Mouse (Mus musculus) cerebellum, adult 2 months (tissue): ENCODE measurements at regions not wholly inside any gene's neighbourhood (a gene's known extent, or its start where the extent isn't known, plus 50 kb on each side); places are given as distances from the start of the nearest gene placed in this dataset.

Experiments
- CTCF ChIP-seq: fragments of 200-500 bp; IDR thresholded peaks from 2 replicates; pipeline ENCODE4 v1.5.1; 2011; ENCODE audit warnings: low read depth, mild to moderate bottlenecking, control low read depth, low read length, moderate library complexity, borderline replicate concordance; ENCODE audit not compliant: insufficient read depth
- POLR2A ChIP-seq: fragments of 200-500 bp; IDR thresholded peaks from 2 replicates; pipeline ENCODE4 v1.6.1; 2011; ENCODE audit warnings: low read length, control low read depth, borderline replicate concordance; ENCODE audit not compliant: insufficient read depth

GRCm38 (mm10) chr14:86365032-86365431 lies 776.0 kb downstream of the Diaph3 start:
- TF ChIP-seq POLR2A (no peak), CTCF (no peak)
